Mouse (Mus musculus): ENCODE results near the gene Mthfr. TPM values are rescaled to one million over a fixed set of nuclear protein-coding genes. Genes with fewer than 3 reads are reported as not detected.

Mthfr gene
- total RNA-seq, 2 experiments from 2014 or later: 33.5 to 37.2 TPM

DNA sequence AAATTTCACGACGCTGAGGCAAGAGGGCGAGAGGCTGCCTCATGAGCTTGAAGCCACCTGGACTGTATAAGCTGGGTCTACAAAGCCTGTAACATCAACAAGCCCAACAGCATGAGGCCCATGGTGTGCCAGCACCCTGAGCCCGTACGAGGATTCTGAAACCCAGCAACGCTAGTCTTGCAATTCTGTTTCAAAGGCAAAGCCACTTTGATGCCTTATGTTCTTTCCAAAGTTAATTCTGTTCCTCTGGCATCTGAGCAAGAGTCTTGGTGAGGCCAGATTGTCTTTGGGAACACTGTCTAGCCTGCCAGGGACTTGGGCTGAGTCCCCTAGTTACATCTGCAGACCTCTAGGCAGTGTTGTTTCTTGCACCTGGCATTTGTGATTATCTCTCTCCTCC, 20.1 kb downstream of the Mthfr start:
- Histone ChIP-seq H3K4me3 (no peak overlapping the region), H3K27ac (peak overlapping the region; percentile 89)
- TF ChIP-seq CTCF (conservative IDR thresholded peaks at IDR 0.05): no peak
- DNase-seq (ENCODE audit: low spot score in 2 of 2): peak; percentile 47 to 72

DNA sequence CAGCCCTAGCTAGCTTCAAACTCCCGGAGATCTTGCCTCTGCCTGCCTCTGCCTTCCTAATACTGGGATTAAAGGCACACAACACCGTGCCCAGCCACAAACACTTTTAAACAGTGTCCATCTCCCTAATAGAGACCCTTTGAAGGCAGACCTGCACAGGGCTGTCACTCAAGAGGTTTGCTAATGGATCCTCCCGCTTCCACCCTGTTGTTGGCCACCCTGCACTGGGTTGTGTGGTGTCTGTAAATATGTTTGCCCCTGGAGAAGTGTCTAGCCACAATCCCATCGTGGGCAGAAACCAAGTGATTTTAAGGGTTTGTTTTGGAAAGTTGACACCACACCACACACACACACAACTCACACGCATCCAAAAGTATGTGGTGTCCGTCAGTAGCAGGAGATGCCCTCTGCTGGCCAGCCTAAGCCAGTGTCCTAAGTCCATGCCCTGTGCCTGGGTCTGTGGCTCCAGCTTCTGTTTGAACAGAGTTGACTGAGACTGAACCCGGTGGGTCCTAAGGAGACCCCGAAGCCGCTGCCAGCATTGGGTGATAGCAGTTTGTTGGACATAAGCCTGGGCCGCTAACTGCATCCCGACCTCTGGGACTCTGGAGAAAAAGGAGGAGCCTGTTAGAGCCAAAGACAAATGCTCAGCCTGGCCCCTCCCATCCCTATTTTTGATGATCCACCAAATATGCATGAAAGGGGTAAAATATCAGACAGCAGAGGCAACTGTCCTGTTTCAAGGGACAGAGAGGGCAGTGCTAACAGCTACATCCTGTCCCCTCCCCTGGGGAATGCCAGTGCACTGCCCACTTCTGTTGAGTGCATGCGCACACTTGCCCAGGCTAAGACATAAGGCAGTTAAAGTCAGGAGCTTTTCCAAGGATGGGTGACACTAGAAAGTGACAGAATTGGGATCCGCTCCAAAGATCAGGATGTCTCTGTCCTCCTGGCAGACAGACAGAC, 21.5 kb downstream of the Mthfr start:
- no peak for DNase-seq (ENCODE audit: low spot score in 2 of 2)
- Histone ChIP-seq H3K27ac (peak overlapping the region; percentile 89; the same call in 1 of the 2 replicates), H3K4me3 (no peak overlapping the region)
- peak; percentile 74 for TF ChIP-seq CTCF (conservative IDR thresholded peaks at IDR 0.05)

DNA sequence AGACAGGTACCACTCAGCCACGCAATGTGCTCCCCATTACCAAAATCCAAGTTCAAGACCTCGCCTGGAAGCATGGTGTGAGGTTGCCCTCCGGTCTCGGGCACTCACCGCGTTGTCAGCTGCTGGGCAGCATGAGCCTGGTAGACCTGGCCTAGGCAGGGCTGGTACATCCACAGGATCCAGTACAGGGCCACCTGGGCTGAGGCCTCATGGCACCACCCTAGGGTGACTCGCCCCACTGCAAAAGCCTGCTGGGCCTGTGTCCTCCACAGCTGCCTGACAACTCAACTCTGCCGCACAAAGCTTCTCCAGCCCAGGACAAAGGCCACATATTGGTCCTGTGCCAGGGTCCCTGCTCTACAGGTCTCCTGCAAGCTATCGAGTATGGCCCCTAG, 22.2 kb downstream of the Mthfr start:
- TF ChIP-seq CTCF (conservative IDR thresholded peaks at IDR 0.05): no peak
- Histone ChIP-seq H3K27ac (no peak overlapping the region), H3K4me3 (no peak overlapping the region)
- no peak for DNase-seq (ENCODE audit: low spot score in 2 of 2)

DNA sequence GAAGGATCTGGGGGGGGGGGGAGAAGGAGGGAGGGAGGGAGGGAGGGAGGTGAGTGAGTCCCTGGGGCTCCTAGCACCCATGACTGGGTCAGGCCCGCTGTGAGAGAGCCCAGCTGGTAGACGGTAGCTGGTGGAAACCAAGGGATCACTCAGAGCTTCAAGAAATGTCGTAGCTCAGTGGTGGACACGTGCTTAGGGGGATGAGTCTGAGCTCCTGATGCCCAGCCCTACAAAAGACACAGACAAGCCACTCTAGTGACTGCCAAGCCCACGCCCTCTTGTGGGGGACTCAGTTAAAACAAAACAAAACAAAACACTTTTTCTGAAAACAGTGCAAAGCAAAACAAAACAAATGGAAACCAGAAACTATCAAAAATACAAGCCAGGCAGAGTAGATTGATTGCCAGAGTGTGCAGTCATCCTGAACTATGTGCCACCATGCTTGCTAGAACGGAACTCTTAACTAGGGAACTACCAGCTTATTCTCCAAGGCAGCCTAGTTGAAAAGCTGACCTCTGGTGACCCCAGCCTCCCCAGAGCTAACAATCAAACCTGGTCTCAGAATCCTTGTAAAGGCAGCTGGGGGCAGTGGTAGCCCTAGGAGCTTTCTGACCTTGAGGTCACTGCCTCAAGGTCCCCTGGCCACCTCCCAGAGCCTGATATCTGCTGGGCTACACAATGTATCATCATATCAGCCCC, 27.0 kb downstream of the Mthfr start:
- peak; percentile 63 for TF ChIP-seq CTCF (conservative IDR thresholded peaks at IDR 0.05)
- H3K4me3 ChIP-seq: no peak overlapping the region
- no peak overlapping the region for H3K27ac ChIP-seq
- no peak for DNase-seq (ENCODE audit: low spot score in 2 of 2)

DNA sequence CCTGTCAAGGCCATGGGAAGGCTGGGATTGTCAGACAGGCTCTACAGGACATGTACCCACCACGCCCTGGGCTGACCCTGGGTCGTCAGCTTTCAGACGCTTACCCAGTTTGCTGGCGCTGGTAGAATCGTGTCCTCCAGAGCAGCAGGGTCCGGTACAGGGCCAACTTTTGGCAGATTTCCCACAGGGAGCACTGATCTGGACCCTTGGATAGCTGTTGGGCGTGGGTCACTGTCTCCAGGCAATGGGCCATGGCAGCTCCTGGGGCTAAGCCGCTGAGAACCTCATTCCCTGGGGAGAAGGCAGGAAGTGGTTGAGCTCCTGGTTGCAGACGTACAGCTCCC, 27.5 kb downstream of the Mthfr start:
- TF ChIP-seq CTCF (conservative IDR thresholded peaks at IDR 0.05): no peak
- no peak for DNase-seq (ENCODE audit: low spot score in 2 of 2)
- Histone ChIP-seq H3K27ac (no peak overlapping the region), H3K4me3 (no peak overlapping the region)

DNA sequence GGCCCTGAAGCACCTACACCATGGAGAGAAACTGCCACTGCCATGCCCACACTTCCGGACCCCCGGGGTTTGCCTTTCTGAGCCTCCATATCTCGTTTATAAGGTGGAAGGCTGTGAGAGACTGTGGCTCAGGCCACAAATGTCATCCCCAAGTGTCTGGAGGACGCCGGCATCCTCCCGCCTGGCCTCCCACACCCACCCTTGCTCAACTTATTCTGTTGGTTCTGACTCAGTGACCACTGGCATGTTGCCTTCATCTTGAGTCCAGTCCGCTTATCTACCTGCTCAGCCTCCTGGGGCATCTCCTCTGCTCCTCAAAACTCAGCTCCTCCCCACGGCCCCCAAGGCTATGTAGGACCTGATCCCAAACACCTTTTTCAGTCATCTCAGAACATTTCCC, 28.5 kb downstream of the Mthfr start:
- H3K4me3 ChIP-seq: no peak overlapping the region
- no peak for TF ChIP-seq CTCF (conservative IDR thresholded peaks at IDR 0.05)

DNA sequence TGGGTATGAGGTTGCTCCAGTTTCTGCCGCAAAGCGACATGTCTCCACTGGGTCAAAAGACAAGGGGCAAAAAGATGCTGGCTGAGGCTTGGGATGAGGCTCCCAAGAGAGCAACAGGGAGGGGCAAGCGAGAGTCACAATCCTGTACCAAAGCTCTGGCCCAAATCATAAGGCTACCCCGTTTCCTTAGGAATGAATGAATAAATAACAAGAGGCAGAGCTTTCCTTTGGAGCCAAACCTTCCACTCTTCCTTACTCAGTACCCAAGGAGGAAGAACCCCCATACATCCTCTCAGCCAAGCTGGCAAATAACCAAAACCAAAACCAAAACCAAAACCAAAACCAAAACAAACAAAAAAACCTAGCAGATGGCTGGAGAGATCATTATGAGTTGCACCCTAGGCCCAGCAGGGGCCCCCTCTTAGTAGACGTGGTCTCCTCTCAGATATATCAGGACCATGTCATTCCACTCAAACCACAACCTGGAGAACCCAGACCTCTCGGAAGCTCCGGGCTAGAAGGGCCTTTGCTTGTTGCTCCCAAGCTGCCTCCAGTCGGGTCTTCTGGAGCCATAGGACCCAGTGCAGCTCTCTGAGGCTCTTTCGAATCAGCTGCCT, 30.8 kb downstream of the Mthfr start:
- Histone ChIP-seq H3K4me3 (no peak overlapping the region), H3K27ac (no peak overlapping the region)
- no peak for DNase-seq (ENCODE audit: low spot score in 2 of 2)
- TF ChIP-seq CTCF (conservative IDR thresholded peaks at IDR 0.05): no peak

More for the DNA sequence above, 28.5 kb downstream of the Mthfr start:
- no peak for DNase-seq (ENCODE audit: low spot score in 2 of 2)
- H3K27ac ChIP-seq: no peak overlapping the region

DNA sequence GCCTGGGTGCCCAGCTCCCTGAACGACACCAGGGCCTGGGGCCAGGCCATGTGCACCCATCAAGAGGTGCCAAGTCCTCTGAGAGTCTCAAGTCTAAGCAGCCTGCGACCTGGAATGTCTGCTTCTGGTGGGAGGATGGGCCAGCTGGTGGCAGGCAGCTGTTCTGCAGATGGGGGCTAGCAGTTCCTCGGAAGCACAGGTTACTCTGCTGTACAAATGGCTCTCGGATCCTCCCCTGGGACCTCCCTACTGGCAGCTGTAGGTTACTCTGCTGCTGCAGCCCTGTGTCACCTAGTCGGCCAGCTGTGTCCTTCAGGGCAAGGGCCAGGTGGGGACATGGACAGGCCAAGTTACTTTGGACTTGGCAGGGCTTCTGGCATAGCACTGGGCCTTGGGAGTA, 32.6 kb downstream of the Mthfr start:
- DNase-seq (ENCODE audit: low spot score in 2 of 2): no peak
- Histone ChIP-seq H3K4me3 (no peak overlapping the region), H3K27ac (no peak overlapping the region)
- TF ChIP-seq CTCF (conservative IDR thresholded peaks at IDR 0.05): no peak

DNA sequence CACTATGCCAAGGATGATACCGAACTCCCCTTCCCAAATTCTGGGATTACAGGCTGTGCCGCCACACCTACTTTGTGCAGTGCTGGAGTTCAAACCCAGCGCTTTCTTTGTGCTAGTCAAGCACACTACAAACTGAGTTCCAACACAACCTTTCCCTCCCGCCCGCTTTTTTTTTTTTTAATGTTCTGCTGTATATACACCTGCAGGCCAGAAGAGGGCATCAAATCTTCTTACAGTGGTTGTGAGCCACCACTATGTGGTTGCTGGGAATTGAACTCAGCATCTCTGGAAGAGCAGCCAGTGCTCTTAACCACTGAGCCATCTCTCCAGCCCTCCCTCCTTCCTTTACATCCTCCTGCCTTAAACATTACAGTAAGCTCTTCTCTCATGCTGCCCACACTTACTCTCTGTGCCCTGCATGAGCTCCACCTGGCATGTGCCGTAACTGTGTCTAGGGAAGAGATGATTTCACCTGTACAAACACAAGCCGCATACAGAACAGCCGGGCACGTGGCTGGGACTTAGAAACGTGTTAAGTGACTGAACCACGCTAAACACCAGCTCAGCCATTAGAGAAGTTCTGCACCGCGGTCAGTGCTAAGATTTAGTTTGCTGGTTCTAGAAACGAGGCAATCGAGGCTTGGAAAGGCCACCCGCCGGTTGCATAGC, 35.8 kb downstream of the Mthfr start:
- TF ChIP-seq CTCF (conservative IDR thresholded peaks at IDR 0.05): peak; percentile 77
- DNase-seq (ENCODE audit: low spot score in 2 of 2): no peak
- Histone ChIP-seq H3K27ac (no peak overlapping the region), H3K4me3 (peak overlapping the region; percentile 44)

DNA sequence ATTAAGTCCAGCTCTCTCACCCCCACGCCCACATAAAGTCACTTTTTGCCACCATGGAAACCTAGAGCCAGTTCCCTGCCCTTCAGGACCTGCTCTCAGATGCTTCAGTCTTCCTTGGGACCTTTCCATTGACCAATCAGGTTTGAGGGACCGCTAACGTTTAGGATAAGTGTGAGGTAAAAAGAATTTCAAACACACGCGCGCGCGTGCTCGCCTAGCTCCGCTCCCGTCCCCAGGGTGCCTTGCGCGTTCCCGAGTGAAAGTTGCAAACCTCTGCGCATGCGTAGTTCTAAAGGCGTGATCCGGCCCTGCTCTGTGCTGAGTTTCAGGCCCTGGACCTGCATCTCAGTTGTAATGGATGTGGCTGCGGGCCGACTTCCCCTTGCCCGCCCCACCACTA, 36.4 kb downstream of the Mthfr start:
- TF ChIP-seq CTCF (conservative IDR thresholded peaks at IDR 0.05): no peak
- Histone ChIP-seq H3K4me3 (peak overlapping the region; percentile 44), H3K27ac (peak overlapping the region; percentile 24; the same call in 1 of the 2 replicates)
- DNase-seq (ENCODE audit: low spot score in 2 of 2): peak; percentile 49 to 67

DNA sequence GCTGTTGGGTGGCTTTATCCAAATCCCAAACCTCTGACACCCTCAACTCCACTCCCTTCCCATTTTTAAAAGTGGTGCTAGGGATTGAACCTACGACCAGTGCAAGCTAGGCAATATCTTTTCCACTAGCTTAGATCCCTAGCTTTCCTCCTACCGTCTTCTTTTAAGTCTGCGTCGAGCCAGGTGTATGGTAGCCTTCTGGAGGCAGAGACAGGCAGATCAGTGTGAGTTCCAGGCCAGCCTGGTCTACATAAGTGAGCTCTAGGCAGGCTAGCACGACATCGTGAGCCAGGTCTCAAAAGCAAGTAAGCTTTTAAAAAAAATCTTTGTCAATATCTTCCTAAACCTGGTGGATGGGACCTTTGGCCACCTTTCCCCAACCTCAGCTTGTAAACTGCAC, 37.0 kb downstream of the Mthfr start:
- H3K27ac ChIP-seq: no peak overlapping the region
- TF ChIP-seq CTCF (conservative IDR thresholded peaks at IDR 0.05): no peak

DNA sequence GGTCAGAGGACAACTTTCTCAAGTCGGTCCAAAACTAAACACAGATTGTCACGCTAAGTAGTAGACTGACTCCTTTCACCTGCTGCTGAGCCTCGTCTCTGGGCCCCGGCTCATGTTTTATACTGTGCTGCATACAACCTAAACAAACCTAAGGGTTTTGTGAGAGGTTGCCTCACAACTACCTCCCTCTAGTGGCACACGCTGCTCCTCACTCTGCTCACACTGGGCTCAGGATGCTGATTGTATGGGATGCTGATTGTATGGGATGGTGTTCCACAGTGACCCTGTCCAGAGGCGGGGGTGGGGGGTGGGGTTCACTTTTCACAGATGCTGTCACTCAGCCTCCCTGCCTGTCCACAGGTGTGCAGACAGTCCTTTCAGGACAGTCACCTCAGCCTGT, 40.3 kb downstream of the Mthfr start:
- H3K27ac ChIP-seq: no peak overlapping the region
- TF ChIP-seq CTCF (conservative IDR thresholded peaks at IDR 0.05): peak; percentile 63
- no peak overlapping the region for H3K4me3 ChIP-seq
- no peak for DNase-seq (ENCODE audit: low spot score in 2 of 2)

More for the DNA sequence above, 37.0 kb downstream of the Mthfr start:
- no peak overlapping the region for H3K4me3 ChIP-seq
- no peak for DNase-seq (ENCODE audit: low spot score in 2 of 2)
